Mouse (Mus musculus): ENCODE results near the gene Cox6b2. TPM values are rescaled to one million over a fixed set of nuclear protein-coding genes. Genes with fewer than 3 reads are reported as not detected.

Cox6b2 gene
- polyA plus RNA-seq, 1 experiment from 2014 or later: 17.7 TPM

GRCm38 (mm10) chr7:4702334-4702733, 50.6 kb downstream of the Cox6b2 start:
- Histone ChIP-seq H3K27me3 (ENCODE audit: control insufficient read depth, insufficient read depth, low read length) (no peaks in the 10 kb centered on the region), H3K36me3 (ENCODE audit: control insufficient read depth, insufficient read depth, low read length) (peaks cover 66% of the 10 kb centered on the region), H3K4me1 (ENCODE audit: control insufficient read depth, insufficient read depth, low read length) (no peaks in the 10 kb centered on the region), H3K9me3 (ENCODE audit: control insufficient read depth, low read length) (no peaks in the 10 kb centered on the region), H3K4me3 (ENCODE audit: low read depth, low read length) (no peak overlapping the region), H3K9ac (replicated peaks; ENCODE audit: low read depth, low read length) (no peak overlapping the region), H3K4me2 (ENCODE audit: low read depth, low read length) (no peak overlapping the region), H3K27ac (ENCODE audit: low read depth, low read length) (no peak overlapping the region)
- 43% methylated on average over 8 of the region's 8 CpGs for WGBS
- ATAC-seq (ENCODE audit: low read depth): no peak

Other genes starting within 250 kb of the Cox6b2 start
- 2.8 and 4.9 TPM in 2 replicates for gene Tnnt1, start 236.7 kb downstream of the Cox6b2 start, polyA plus RNA-seq (2014; fragmentation: Nextera tagmentation; extraction: Ambion mirVana)
- gene Tnni3, start 228.9 kb downstream of the Cox6b2 start, polyA plus RNA-seq (2014; fragmentation: Nextera tagmentation; extraction: Ambion mirVana): 0.84 and 2.0 TPM in 2 replicates
- 0.66 and 0.91 TPM in 2 replicates for gene Dnaaf3, start 220.6 kb downstream of the Cox6b2 start, polyA plus RNA-seq (2014; fragmentation: Nextera tagmentation; extraction: Ambion mirVana)
- 71.5 and 79.9 TPM in 2 replicates for gene Syt5, start 205.6 kb downstream of the Cox6b2 start, polyA plus RNA-seq (2014; fragmentation: Nextera tagmentation; extraction: Ambion mirVana)
- gene Ptprh, start 149.1 kb downstream of the Cox6b2 start, polyA plus RNA-seq (2014; fragmentation: Nextera tagmentation; extraction: Ambion mirVana): 0.20 and 0.22 TPM in 2 replicates
- 3.3 and 3.4 TPM in 2 replicates for gene Tmem86b, start 121.7 kb downstream of the Cox6b2 start, polyA plus RNA-seq (2014; fragmentation: Nextera tagmentation; extraction: Ambion mirVana)
- 6.1 and 10.9 TPM in 2 replicates for gene Ppp6r1, start 94.1 kb downstream of the Cox6b2 start, polyA plus RNA-seq (2014; fragmentation: Nextera tagmentation; extraction: Ambion mirVana)
- gene Hspbp1, start 68.0 kb downstream of the Cox6b2 start, polyA plus RNA-seq (2014; fragmentation: Nextera tagmentation; extraction: Ambion mirVana): 141 and 143 TPM in 2 replicates
- 10.1 and 12.9 TPM in 2 replicates for gene Brsk1, start 62.5 kb downstream of the Cox6b2 start, polyA plus RNA-seq (2014; fragmentation: Nextera tagmentation; extraction: Ambion mirVana)
- gene Tmem150b, start 27.8 kb downstream of the Cox6b2 start, polyA plus RNA-seq (2014; fragmentation: Nextera tagmentation; extraction: Ambion mirVana): 0.19 TPM in 2 replicates
- gene Kmt5c, start 13.0 kb downstream of the Cox6b2 start, polyA plus RNA-seq (2014; fragmentation: Nextera tagmentation; extraction: Ambion mirVana): 50.9 and 64.8 TPM in 2 replicates
- 0.13 TPM in 1 of 2 replicates, not detected in the other for gene Fam71e2, start 18.2 kb upstream of the Cox6b2 start, polyA plus RNA-seq (2014; fragmentation: Nextera tagmentation; extraction: Ambion mirVana)
- 0.44 and 0.48 TPM in 2 replicates for gene Il11, start 29.8 kb upstream of the Cox6b2 start, polyA plus RNA-seq (2014; fragmentation: Nextera tagmentation; extraction: Ambion mirVana)
- gene Tmem190, start 29.8 kb upstream of the Cox6b2 start, polyA plus RNA-seq (2014; fragmentation: Nextera tagmentation; extraction: Ambion mirVana): 0.46 TPM in 1 of 2 replicates, not detected in the other
- 3.5 and 3.6 TPM in 2 replicates for gene Tmem238, start 36.6 kb upstream of the Cox6b2 start, polyA plus RNA-seq (2014; fragmentation: Nextera tagmentation; extraction: Ambion mirVana)
- 154 and 173 TPM in 2 replicates for gene Rpl28, start 39.8 kb upstream of the Cox6b2 start, polyA plus RNA-seq (2014; fragmentation: Nextera tagmentation; extraction: Ambion mirVana)
- gene Ube2s, start 59.5 kb upstream of the Cox6b2 start, polyA plus RNA-seq (2014; fragmentation: Nextera tagmentation; extraction: Ambion mirVana): 249 and 263 TPM in 2 replicates
- 16.8 and 18.7 TPM in 2 replicates for gene Shisa7, start 91.6 kb upstream of the Cox6b2 start, polyA plus RNA-seq (2014; fragmentation: Nextera tagmentation; extraction: Ambion mirVana)
- 3.2 and 3.9 TPM in 2 replicates for gene Isoc2b, start 117.2 kb upstream of the Cox6b2 start, polyA plus RNA-seq (2014; fragmentation: Nextera tagmentation; extraction: Ambion mirVana)
- 0.58 and 0.76 TPM in 2 replicates for gene Isoc2a, start 124.1 kb upstream of the Cox6b2 start, polyA plus RNA-seq (2014; fragmentation: Nextera tagmentation; extraction: Ambion mirVana)
- 0.37 and 0.41 TPM in 2 replicates for gene Gm36210, start 153.4 kb upstream of the Cox6b2 start, polyA plus RNA-seq (2014; fragmentation: Nextera tagmentation; extraction: Ambion mirVana)
- 2.8 and 3.7 TPM in 2 replicates for gene Zfp628, start 162.1 kb upstream of the Cox6b2 start, polyA plus RNA-seq (2014; fragmentation: Nextera tagmentation; extraction: Ambion mirVana)
- 24.4 and 27.9 TPM in 2 replicates for gene Nat14, start 168.9 kb upstream of the Cox6b2 start, polyA plus RNA-seq (2014; fragmentation: Nextera tagmentation; extraction: Ambion mirVana)
- 0.40 and 1.3 TPM in 2 replicates for gene Ssc5d, start 172.7 kb upstream of the Cox6b2 start, polyA plus RNA-seq (2014; fragmentation: Nextera tagmentation; extraction: Ambion mirVana)
- gene Sbk2, start 211.3 kb upstream of the Cox6b2 start, polyA plus RNA-seq (2014; fragmentation: Nextera tagmentation; extraction: Ambion mirVana): not detected in 2 replicates
- gene Sbk3, start 218.1 kb upstream of the Cox6b2 start, polyA plus RNA-seq (2014; fragmentation: Nextera tagmentation; extraction: Ambion mirVana): 0.52 and 0.75 TPM in 2 replicates
- gene Zfp579, start 243.1 kb upstream of the Cox6b2 start, polyA plus RNA-seq (2014; fragmentation: Nextera tagmentation; extraction: Ambion mirVana): 55.6 and 67.7 TPM in 2 replicates